Mouse (Mus musculus): ENCODE results near the gene Hnf4a.

- TF ChIP-seq POLR2A (IDR thresholded peaks at IDR 0.05; ENCODE audit: borderline replicate concordance, extremely low read depth, insufficient read depth, insufficient read length, poor library complexity, severe bottlenecking) = no peak
- no peak for TF ChIP-seq CTCF (IDR thresholded peaks at IDR 0.05; ENCODE audit: borderline replicate concordance, extremely low read depth, insufficient read depth, insufficient read length)
Observed at GRCm38 (mm10) chr2:163609281-163609975, 102.8 kb downstream of the Hnf4a start.
